Mouse (Mus musculus) liver, postnatal 0 days (tissue): Measurements from ENCODE around the gene Atoh8.

ENCODE experiments used
- CTCF ChIP-seq: sonication (generic); IDR thresholded peaks from 2 replicates; pipeline ENCODE4 v1.5.1; 2016; ENCODE audit warnings: antibody characterized with exemption, low read depth
- EP300 ChIP-seq: IDR thresholded peaks from 2 replicates; pipeline ENCODE4 v1.6.1; 2016; ENCODE audit warnings: antibody characterized with exemption, low read depth, mild to moderate bottlenecking

DNA sequence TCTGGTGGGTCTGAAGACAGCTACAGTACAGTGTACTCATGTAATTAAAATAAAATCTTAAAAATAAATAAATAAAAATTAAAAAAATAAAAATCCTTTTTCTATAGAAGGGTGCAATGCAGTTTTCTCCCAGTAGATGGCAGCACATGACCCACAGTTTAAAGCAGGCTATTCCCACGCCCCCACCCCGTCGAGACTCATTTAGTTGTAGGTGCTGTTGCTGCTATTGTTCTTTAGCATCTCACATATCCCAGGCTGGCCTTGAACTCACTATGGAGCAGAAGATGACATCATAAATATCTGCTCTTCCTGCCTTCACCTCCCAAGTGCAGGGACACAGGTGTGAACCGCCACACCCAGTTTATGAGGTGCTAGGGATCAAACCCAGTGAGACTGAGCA is 48.5 kb upstream of the Atoh8 start:
- TF ChIP-seq EP300 (no peak), CTCF (peak; percentile 83)
